Mouse (Mus musculus): ENCODE measurements around the gene Pitpnc1.

DNA sequence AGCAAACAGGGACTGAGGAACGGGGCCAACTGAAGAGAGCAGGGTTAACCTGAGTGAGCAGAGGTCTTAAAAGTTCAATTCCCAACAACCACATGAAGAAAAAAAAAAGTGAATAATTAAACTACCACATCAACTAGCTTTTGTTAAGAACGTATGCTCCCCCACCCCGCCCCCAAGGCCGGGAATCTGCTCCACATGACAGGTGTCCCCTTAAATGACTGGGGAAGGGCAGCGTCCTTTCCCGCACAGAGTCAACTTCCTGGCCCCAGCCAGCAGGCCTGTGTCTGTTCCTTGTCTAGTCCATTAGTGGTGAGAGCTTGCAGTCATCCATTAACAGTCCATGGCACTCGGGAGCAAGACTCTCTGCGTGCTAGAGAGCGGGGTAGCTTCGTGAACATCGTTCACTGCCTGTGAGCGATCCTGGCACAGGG is 7.2 kb downstream of the Pitpnc1 start:
- TF ChIP-seq POLR2A (IDR thresholded peaks at IDR 0.05; ENCODE audit: insufficient read length, low read depth) (no peak), CEBPB (IDR thresholded peaks at IDR 0.05; ENCODE audit: insufficient read depth, poor library complexity, severe bottlenecking) (no peak), REST (IDR thresholded peaks at IDR 0.05; ENCODE audit: insufficient read depth, insufficient read length) (no peak), MAX (IDR thresholded peaks at IDR 0.05; ENCODE audit: low read depth) (no peak), USF1 (IDR thresholded peaks at IDR 0.05; ENCODE audit: low read depth) (no peak)
